Mouse (Mus musculus) left cerebral cortex, postnatal 4 days (tissue): ENCODE data around the gene Ndufaf8. TPM values are rescaled to one million over a fixed set of nuclear protein-coding genes. Genes with fewer than 3 reads are reported as not detected.

Experiments used
- DNase-seq: peaks from one replicate; pipeline ENCODE4 v3.0.0-alpha.2; 2022
- intact Hi-C: fragments of 180-260 bp; cut with DNase I; formaldehyde crosslinking; loops from one replicate; pipeline ENCODE4 v1.15.1; 2025
- total RNA-seq, 2 experiments: library from RNA; stranded (reverse); gene quantifications; 2 replicates each; pipeline ENCODE4 v1.2.3; 2021

Gene Ndufaf8
- 10 to 100 TPM; 27.9 to 29.6 TPM for total RNA-seq

- peak; percentile 94 for DNase-seq
- intact Hi-C loops = no loop called here
These were observed at the start of gene Ndufaf8, which contains the start of gene Tepsin for GRCm38 (mm10) chr11:120098588-120099511. Ndufaf8 (plus strand) TSS chr11:120098928. Tepsin (minus strand) TSS chr11:120098731.

DNA sequence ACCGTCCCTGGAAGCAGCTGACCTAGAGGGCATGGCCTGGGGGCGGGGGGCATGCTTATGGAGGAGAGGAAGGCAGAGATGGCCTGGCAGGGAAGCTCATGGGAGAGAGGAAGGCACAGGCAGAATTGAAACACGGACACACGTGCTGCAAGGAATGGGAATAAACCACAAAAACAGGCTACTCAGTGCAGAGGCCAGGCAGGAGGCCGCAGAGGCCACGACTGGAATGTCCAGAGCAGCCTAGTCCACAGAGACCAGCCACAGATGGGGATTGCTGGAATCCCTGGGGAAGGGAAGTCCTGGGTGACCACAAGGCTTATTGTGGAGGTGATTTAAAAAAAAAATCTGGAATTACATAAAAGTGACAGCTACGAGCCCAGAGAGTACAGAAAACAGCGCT is 49.7 kb upstream of the Ndufaf8 start:
- intact Hi-C loops = no loop called here
- DNase-seq = no peak

DNA sequence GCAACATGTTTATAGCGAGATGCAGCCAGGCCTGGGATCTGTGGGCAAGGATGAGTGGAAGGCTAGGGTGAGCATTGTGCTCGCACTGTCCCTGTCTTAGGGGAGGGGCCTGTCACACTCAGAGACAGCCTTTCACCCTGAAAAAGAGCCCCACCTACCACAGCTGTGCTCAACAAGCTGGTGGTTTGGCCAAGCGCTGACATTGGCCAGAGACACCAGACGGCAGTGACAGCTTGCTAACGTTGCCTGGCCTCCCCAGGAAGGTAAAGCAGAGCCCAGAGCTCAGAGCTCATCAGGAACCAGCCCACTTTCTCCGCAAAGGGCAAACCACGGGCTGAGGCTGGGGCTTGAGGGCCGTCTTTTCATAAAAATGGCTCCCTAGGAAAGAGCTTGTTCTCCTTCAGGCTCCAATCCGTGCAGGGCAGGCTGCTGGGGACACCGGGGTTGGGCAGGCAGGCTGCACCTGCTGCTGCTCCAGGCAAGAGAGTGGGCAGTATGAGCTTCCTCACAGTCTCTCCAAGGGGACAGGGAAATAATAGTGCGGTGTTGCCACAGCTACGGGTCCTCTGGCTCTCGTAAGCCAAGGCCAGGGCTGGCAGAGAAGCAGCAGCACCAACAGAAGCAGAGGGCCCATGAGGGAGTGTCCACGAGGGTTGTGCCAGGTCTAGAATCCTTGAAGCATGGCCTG is 47.5 kb upstream of the Ndufaf8 start:
- intact Hi-C loops = no loop called here

GRCm38 (mm10) chr11:120052274-120052673 is 46.5 kb upstream of the Ndufaf8 start:
- no peak for DNase-seq
- intact Hi-C loops = no loop called here

More for the DNA sequence above, 47.5 kb upstream of the Ndufaf8 start:
- DNase-seq = peak; percentile 88

DNA sequence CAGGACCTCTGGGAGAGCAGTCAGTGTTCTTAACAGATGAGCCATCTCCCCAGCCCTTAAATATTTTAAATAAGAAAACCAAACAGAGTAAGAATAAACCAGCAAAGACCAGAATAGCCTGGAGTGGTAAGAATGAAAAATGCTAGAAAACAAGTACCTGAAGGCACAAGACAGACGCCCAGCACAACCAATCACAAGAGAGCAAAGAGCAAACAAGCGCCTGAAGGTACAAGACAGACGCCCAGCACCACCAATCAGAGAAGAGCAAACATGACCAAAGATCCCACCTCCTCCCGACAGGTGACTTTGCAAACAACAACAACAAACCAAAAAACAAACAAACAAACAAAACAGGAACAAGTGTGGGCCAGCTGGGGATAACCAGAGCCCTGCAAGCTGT is 44.9 kb upstream of the Ndufaf8 start:
- intact Hi-C loops = no loop called here
- no peak for DNase-seq

GRCm38 (mm10) chr11:120055953-120056732 is 42.6 kb upstream of the Ndufaf8 start:
- no peak for DNase-seq
- intact Hi-C loops = no loop called here

GRCm38 (mm10) chr11:120060634-120061033 is 38.1 kb upstream of the Ndufaf8 start:
- intact Hi-C loops = no loop called here
- no peak for DNase-seq

DNA sequence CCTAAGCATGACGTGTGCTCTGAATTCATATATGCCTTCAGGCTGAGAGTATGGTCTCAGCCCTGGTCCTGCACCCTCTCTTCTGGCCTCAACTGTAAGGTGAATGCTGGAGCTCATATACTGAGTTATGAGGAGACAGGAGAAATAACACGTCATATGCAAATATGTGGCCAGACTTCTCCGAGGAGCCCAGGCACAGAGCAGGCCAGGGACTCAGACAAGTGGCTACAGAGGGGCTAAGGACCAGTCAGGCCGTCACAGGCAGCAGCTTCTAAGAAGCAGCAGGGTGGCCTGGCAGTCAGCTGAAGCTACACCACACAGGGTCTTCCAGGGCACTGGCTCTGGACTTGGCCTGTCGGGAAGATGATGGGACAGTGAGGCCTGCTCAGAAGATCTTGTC is 35.4 kb upstream of the Ndufaf8 start:
- no peak for DNase-seq
- intact Hi-C loops = no loop called here

DNA sequence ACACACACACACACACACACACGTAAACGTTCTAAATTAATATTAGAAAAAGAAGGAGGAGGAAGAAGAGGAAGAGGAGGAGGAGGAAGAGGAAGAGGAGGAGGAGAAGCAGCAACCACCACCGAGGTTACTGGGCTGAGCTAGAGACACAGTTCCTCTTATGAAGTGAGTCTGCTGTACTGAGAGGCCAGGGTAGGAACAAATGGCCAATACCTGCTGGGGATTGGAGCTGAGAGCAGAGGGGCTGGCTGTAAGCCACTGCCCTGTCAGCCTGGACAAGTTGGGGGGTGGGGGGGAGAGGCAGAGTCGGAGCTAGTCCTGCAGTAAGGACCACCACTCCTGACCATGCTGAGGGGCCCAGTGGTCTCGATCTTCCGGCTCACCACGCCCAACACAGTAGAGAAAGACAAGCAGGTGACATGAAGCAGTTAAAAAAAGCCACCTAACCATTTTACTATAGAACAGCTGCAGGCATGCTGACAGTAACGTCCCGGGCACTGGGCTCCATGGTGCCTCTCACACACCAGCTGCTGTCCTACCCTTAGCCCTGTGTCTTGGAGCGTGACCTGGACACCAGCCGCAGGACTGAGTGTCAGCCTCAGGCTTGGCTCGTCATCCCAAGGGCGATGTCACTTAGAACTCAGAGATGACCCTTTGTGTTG is 34.6 kb upstream of the Ndufaf8 start:
- intact Hi-C loops = no loop called here
- DNase-seq = no peak

DNA sequence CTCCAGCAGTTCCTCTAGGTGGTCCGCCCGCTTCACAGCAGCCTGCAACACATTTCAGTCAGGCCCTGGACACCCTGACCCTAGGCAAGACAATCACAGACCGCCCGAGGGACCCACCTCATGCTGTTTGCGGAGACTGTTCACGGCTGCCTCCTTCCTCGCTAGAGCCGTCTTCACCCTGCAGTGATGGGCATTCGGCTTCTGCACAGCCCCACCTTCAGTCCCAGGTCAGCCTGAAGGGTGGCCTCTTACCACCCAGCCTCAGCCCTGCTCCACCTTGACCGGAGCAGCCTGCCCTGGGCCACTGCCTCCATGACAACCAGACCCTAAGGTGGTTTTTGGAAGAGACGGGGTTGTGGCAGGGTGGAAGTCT is 34.1 kb upstream of the Ndufaf8 start:
- no peak for DNase-seq
- intact Hi-C loops = no loop called here

DNA sequence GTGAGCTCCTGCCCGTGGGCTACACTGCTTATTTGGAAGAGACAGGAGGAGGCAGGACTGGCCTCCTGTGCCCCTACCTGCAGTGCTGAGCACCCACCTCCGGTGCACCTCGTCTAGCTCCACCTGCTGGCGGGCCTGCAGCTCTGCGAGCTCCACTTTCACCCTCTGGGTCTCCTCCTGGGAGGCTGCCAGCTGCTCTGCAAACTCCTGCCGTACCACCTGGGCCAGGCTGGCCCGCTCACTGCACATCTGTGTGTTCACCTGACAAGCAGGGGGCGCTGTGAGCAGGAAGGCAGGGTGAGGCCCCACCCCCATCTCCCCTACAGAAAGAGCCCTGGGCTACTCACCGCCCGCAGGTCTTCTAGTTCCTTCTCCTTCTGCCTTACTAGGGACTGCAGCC is 33.4 kb upstream of the Ndufaf8 start:
- peak; percentile 76 for DNase-seq
- intact Hi-C loops = no loop called here

DNA sequence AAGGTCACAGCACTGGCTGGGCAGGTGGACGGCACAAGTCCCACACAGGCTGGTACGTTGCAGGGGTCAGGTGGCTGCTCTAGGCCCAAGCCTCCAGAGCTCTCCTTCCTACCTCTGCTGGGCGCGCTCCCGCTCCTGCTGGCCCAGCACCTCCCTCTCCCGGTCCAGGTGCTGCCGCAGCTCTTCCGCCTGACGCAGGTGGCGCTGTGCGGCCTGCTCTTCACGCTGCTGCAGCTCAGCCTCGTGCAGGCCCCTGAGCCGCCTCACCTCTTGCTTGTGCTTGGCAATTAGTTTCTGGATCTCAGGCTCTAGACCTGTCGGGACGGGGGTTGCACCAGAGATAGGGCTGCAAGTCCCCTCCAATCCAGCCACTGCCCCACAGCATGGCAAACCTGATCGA is 30.9 kb upstream of the Ndufaf8 start:
- intact Hi-C loops = no loop called here
- DNase-seq = no peak

DNA sequence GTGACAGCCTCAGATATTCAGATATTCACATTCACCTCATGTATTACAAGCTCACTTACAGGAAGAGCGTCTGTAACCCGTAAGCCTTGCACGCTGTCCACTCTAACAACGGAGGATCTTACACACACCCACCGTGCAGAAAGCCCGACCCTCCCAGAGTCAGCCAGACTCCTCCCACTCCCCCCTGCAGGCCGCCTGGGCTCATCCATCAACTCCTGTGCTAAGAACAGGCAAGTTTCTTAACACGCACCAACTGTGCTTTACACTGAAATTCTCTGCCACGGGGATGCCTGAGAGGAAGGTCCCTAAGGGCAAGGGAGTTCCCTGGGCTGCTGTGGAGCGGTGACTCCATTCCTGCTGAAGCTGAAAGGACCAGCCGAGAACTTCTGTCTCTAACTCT is 29.5 kb upstream of the Ndufaf8 start:
- intact Hi-C loops = no loop called here
- DNase-seq = no peak

DNA sequence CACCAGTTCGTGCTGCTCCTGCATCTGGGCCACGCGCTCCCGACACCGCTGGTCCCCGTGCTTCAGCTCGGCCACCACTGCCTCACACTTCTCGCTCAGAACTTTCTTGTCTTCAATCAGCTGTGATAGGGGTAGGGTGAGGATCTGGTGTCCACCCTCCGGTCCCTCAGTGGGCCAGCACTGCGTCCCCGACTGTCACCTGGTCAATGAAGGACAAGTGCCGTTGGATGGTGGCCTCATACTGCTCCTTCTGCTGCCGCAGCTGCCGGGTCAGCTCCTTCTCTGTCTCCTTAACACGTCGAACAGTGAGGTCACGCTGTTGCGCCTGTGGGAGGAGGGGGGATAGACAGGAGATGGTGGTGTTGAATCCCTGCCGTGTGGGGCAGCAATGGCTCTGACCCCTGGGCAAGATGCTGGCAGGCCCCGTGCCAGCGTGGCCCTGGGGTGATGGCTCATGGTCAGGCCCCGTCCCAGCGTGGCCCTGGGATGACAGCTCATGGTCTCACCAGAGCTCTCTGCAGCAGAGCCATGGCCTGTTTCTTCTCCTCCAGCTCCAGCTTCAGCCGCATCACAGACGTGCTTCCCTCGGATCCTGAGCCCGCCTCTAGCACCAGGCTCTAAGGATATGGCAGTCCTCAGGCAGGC is 28.3 kb upstream of the Ndufaf8 start:
- intact Hi-C loops = no loop called here
- no peak for DNase-seq

DNA sequence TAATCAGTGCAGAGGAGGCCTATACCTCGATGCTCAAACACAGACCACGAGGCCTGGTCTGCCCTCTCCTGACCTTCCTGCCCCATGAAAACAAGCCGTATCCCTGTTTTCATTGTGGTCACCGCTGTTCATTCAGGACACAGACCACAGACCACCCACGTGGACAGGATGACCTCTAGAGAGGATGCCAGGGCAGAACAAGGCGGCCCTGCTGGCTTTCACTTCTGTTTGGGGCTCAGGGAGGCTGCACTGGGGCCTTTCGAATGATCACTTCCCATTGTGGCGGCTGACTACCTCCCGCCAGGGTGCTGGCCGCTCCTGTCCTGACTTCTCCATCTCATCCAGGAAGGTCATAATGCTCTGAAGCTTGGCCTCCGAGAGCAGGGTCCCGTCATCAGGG is 27.7 kb upstream of the Ndufaf8 start:
- DNase-seq = no peak
- intact Hi-C loops = no loop called here

GRCm38 (mm10) chr11:120071731-120072320 is 26.9 kb upstream of the Ndufaf8 start:
- DNase-seq = no peak
- intact Hi-C loops = no loop called here

DNA sequence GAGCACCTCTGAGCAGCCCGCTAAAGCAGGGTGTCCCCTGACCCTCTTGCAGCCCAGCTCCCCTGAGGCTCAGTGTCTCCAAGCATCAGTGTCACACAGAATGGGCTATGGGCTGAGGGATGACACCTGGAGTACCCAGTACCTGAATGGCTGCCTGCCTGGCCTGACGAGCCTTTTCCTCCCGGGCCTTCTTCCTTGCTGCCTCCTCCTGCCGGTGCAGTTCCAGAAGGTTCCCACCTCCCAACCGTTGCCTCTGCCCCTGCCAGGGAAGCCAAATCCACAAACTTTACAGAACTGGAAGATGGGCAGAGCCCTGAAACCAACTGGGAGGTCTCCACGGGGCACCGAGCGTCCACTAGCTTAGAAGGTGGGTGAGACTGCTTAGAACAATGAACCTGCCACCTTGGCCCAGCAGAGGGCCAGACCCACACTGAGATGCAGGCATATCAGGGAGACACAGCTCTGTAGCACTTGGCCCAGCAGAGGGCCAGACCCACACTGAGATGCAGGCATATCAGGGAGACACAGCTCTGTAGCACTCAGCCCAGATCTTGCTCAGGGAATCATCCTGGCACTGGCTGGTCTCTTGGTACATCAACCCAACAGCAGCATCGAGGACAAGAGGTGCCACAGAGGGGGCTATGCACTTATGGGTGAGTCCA is 25.6 kb upstream of the Ndufaf8 start:
- no peak for DNase-seq
- intact Hi-C loops = no loop called here

GRCm38 (mm10) chr11:120076191-120076590 is 22.5 kb upstream of the Ndufaf8 start:
- intact Hi-C loops = no loop called here
- no peak for DNase-seq

- DNase-seq = no peak
- intact Hi-C loops = no loop called here
These were observed 18.4 kb upstream of the Ndufaf8 start for GRCm38 (mm10) chr11:120080282-120080681.
